Mouse (Mus musculus) olfactory bulb, adult 2 months (tissue): Measurements from ENCODE around the gene Olfr808. TPM values are rescaled to one million over a fixed set of nuclear protein-coding genes. Genes with fewer than 3 reads are reported as not detected.

Experiments used
- H3K27ac ChIP-seq: fragments of 200-500 bp; 2 replicates; pipeline ENCODE4 v1.5.1; 2012; ENCODE audit warnings: low read depth, low read length; ENCODE audit not compliant: insufficient read depth
- H3K4me1 ChIP-seq: fragments of 200-500 bp; 2 replicates; pipeline ENCODE4 v1.6.1; 2012; ENCODE audit warnings: low read length; ENCODE audit not compliant: control insufficient read depth, insufficient read depth
- H3K4me3 ChIP-seq: fragments of 200-500 bp; 2 replicates; pipeline ENCODE4 v1.5.1; 2012; ENCODE audit warnings: mild to moderate bottlenecking, low read depth, low read length, moderate library complexity; ENCODE audit not compliant: insufficient read depth
- CTCF ChIP-seq: fragments of 200-500 bp; IDR thresholded peaks from 2 replicates; pipeline ENCODE4 v1.5.1; 2012; ENCODE audit warnings: low read depth, mild to moderate bottlenecking, low read length, moderate library complexity; ENCODE audit not compliant: insufficient read depth
- POLR2A ChIP-seq: fragments of 200-500 bp; IDR thresholded peaks from 2 replicates; pipeline ENCODE4 v1.6.1; 2012; ENCODE audit warnings: mild to moderate bottlenecking, low read depth, low read length, moderate library complexity; ENCODE audit not compliant: insufficient read depth
- WGBS: fragments of 180-500 bp; shearing (Covaris S2); methylation state at CpG from one replicate; pipeline ENCODE4 v1.1.7; 2018; 5-methylcytosine and 5-hydroxymethylcytosine counted together
- polyA plus RNA-seq: library from polyadenylated mRNA; stranded (reverse); fragments of >200 nt; gene quantifications from 2 replicates; pipeline ENCODE4 v1.2.4, GENCODE M21; 2012; ENCODE audit warnings: low replicate concordance; ENCODE audit not compliant: missing spikeins, insufficient read depth, insufficient read length

The Olfr808 gene
- polyA plus RNA-seq, result not detected in 2 replicates

GRCm38 (mm10) chr10:129765182-129765581, at the start of gene Olfr808:
Olfr808 (plus strand) TSS chr10:129765482.
- Histone ChIP-seq H3K4me3 (no peak within 1 kb of the TSS), H3K27ac (no peak within 1 kb of the TSS), H3K4me1 (no peaks in the 10 kb centered on the region)
- 100% methylated on average over 1 of the region's 1 CpGs for WGBS
- TF ChIP-seq CTCF (no peak), POLR2A (no peak)

DNA sequence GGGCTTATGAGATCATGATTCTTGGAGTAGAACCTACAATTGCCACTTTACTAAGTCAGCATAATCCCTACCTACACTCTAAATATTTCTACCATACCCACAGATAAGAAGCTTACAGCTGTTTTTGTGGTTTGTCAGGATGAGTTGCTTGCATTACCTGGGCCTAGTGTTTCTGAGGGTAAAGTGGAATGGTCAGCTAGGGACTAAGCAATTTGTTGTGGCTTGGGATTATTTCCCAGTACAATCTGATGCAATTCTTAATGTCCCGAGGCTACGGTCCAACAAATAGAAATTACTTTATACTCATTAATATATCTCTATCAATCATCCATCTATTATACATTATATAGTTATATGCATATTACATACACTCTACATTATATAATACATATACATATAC, 36.0 kb upstream of the Olfr808 start, which contains the start of gene Olfr805:
Olfr805 (minus strand) TSS at position 101 of the 400 bp plus-strand sequence.
- no peak within 1 kb of the TSS for H3K27ac ChIP-seq
- TF ChIP-seq CTCF, result no peak
- TF ChIP-seq POLR2A, result no peak
- H3K4me3 ChIP-seq, result no peak within 1 kb of the TSS
- 98% methylated on average over 2 of the region's 2 CpGs for WGBS
- H3K4me1 ChIP-seq, result no peaks in the 10 kb centered on the region

DNA sequence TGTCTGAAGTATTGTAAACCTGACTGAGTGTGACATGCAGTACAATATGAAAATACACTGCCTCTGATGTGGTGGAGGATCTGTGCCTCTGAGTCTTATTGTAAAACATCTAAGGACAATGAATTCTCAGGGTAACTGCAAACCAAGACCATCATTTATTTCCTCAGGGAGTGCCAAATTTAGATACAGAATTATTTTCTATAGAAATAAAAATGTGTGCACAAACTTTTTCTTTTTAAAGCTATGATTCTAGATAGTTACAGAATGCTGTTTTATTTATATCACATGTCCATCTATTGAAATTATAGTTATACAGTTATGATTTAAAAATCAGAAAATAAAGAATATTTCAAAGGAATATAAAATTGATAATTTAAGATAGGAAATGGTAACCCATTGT, 23.5 kb upstream of the Olfr808 start, which contains the start of gene Olfr806:
Olfr806 (minus strand) TSS at position 101 of the 400 bp plus-strand sequence.
- H3K4me3 ChIP-seq, result no peak within 1 kb of the TSS

GRCm38 (mm10) chr10:129757693-129758092, 7.6 kb upstream of the Olfr808 start, which contains the start of gene Olfr807:
Olfr807 (minus strand) TSS chr10:129757793.
- no peak for TF ChIP-seq POLR2A
- TF ChIP-seq CTCF, result no peak
- Histone ChIP-seq H3K4me1 (no peaks in the 10 kb centered on the region), H3K27ac (no peak within 1 kb of the TSS), H3K4me3 (no peak within 1 kb of the TSS)
- 82% methylated on average over 1 of the region's 1 CpGs for WGBS

More for the DNA sequence above, 23.5 kb upstream of the Olfr808 start, which contains the start of gene Olfr806:
- TF ChIP-seq CTCF (no peak), POLR2A (no peak)
- H3K4me1 ChIP-seq, result no peaks in the 10 kb centered on the region
- no peak within 1 kb of the TSS for H3K27ac ChIP-seq

GRCm38 (mm10) chr10:129774338-129774737, 9.1 kb downstream of the Olfr808 start, which contains the start of gene Olfr809:
Olfr809 (plus strand) TSS chr10:129774638.
- TF ChIP-seq CTCF, result no peak
- no peak for TF ChIP-seq POLR2A
- H3K4me3 ChIP-seq, result no peak within 1 kb of the TSS

GRCm38 (mm10) chr10:129778123-129778522, 12.8 kb downstream of the Olfr808 start:
- Histone ChIP-seq H3K27ac (no peak overlapping the region), H3K4me1 (no peaks in the 10 kb centered on the region), H3K4me3 (no peak overlapping the region)
- TF ChIP-seq CTCF, result no peak
- TF ChIP-seq POLR2A, result no peak

More at GRCm38 (mm10) chr10:129774338-129774737, 9.1 kb downstream of the Olfr808 start, which contains the start of gene Olfr809:
- Histone ChIP-seq H3K4me1 (no peaks in the 10 kb centered on the region), H3K27ac (no peak within 1 kb of the TSS)

GRCm38 (mm10) chr10:129794817-129795216, 29.5 kb downstream of the Olfr808 start, which contains the start of gene Olfr810:
Olfr810 (minus strand) TSS chr10:129794917.
- no peak within 1 kb of the TSS for H3K4me3 ChIP-seq
- no peak within 1 kb of the TSS for H3K27ac ChIP-seq
- H3K4me1 ChIP-seq, result no peaks in the 10 kb centered on the region
- no peak for TF ChIP-seq CTCF
- TF ChIP-seq POLR2A, result no peak

DNA sequence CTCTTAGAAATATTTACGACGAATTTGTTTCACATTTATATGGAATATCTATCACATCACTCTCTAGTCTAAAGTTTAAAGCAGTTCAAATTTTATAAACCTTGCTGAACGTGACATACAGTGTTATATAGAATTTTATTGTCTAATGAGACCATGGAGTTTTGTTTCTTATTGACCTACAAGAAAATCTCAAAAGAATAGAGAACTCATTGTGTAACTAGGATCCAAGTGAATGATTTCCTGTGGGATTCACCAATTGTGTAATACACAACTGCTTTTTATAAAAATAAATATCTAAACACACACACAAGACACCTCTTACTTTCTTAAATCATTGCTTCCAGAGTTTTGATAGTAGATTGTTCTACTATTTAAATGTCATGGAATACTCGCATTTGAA, 39.0 kb downstream of the Olfr808 start, which contains the start of gene Olfr811:
Olfr811 (minus strand) TSS at position 101 of the 400 bp plus-strand sequence.
- no peak within 1 kb of the TSS for H3K4me3 ChIP-seq
- H3K4me1 ChIP-seq, result no peaks in the 10 kb centered on the region
- no peak for TF ChIP-seq POLR2A
- no peak for TF ChIP-seq CTCF
- H3K27ac ChIP-seq, result no peak within 1 kb of the TSS
- 88% methylated on average over 4 of the region's 4 CpGs for WGBS

Other genes starting within 250 kb of the Olfr808 start
- not detected in 2 replicates for gene Olfr791, start 243.7 kb upstream of the Olfr808 start, polyA plus RNA-seq
- gene Olfr792, start 226.3 kb upstream of the Olfr808 start, polyA plus RNA-seq, result not detected in 2 replicates
- not detected in 2 replicates for gene Olfr794, start 197.8 kb upstream of the Olfr808 start, polyA plus RNA-seq
- gene Olfr796, start 152.9 kb upstream of the Olfr808 start, polyA plus RNA-seq, result not detected in 2 replicates
- not detected in 2 replicates for gene Olfr798, start 137.5 kb upstream of the Olfr808 start, polyA plus RNA-seq
- gene Olfr799, start 128.0 kb upstream of the Olfr808 start, polyA plus RNA-seq, result not detected in 2 replicates
- gene Olfr800, start 107.8 kb upstream of the Olfr808 start, polyA plus RNA-seq, result not detected in 2 replicates
- not detected in 2 replicates for gene Olfr801, start 91.6 kb upstream of the Olfr808 start, polyA plus RNA-seq
- not detected in 2 replicates for gene Olfr802, start 77.3 kb upstream of the Olfr808 start, polyA plus RNA-seq
- gene Olfr803, start 71.2 kb upstream of the Olfr808 start, polyA plus RNA-seq, result not detected in 2 replicates
- gene Olfr804, start 62.3 kb upstream of the Olfr808 start, polyA plus RNA-seq, result not detected in 2 replicates
- not detected in 2 replicates for gene Olfr805, start 36.1 kb upstream of the Olfr808 start, polyA plus RNA-seq
- not detected in 2 replicates for gene Olfr806, start 23.6 kb upstream of the Olfr808 start, polyA plus RNA-seq
- not detected in 2 replicates for gene Olfr807, start 7.7 kb upstream of the Olfr808 start, polyA plus RNA-seq
- not detected in 2 replicates for gene Olfr809, start 9.2 kb downstream of the Olfr808 start, polyA plus RNA-seq
- gene Olfr810, start 29.4 kb downstream of the Olfr808 start, polyA plus RNA-seq, result not detected in 2 replicates
- gene Olfr811, start 38.9 kb downstream of the Olfr808 start, polyA plus RNA-seq, result not detected in 2 replicates
- not detected in 2 replicates for gene Olfr812, start 80.6 kb downstream of the Olfr808 start, polyA plus RNA-seq
- gene Olfr813, start 89.9 kb downstream of the Olfr808 start, polyA plus RNA-seq, result not detected in 2 replicates
- not detected in 2 replicates for gene Olfr814, start 114.4 kb downstream of the Olfr808 start, polyA plus RNA-seq
- gene Olfr815, start 140.4 kb downstream of the Olfr808 start, polyA plus RNA-seq, result not detected in 2 replicates
- not detected in 2 replicates for gene Olfr816, start 150.1 kb downstream of the Olfr808 start, polyA plus RNA-seq
- gene Olfr818, start 183.6 kb downstream of the Olfr808 start, polyA plus RNA-seq, result not detected in 2 replicates
- gene Olfr819, start 201.8 kb downstream of the Olfr808 start, polyA plus RNA-seq, result not detected in 2 replicates
- not detected in 2 replicates for gene Olfr247, start 210.7 kb downstream of the Olfr808 start, polyA plus RNA-seq
- not detected in 2 replicates for gene Gm10310, start 219.6 kb downstream of the Olfr808 start, polyA plus RNA-seq
- not detected in 2 replicates for gene Olfr820, start 247.1 kb downstream of the Olfr808 start, polyA plus RNA-seq